Mouse (Mus musculus) erythroblast, embryonic 14.5 days (primary cell): ENCODE results near the gene Prss12. TPM values are rescaled to one million over a fixed set of nuclear protein-coding genes. Genes with fewer than 3 reads are reported as not detected.
"Not testable (repeated sequence)": the region's sequence is repeated elsewhere in the genome, so short reads cannot be mapped to it uniquely, and the experiment has no call there.

Experiments used
- H3K27me3 ChIP-seq: 2 replicates; pipeline ENCODE4 v1.6.1; 2012; ENCODE audit warnings: inconsistent platforms; ENCODE audit not compliant: control insufficient read depth
- H3K36me3 ChIP-seq: 2 replicates; pipeline ENCODE4 v1.6.1; 2012; ENCODE audit warnings: mild to moderate bottlenecking, inconsistent platforms; ENCODE audit not compliant: control insufficient read depth
- H3K4me1 ChIP-seq: 2 replicates; pipeline ENCODE4 v1.6.1; 2012; ENCODE audit warnings: inconsistent platforms; ENCODE audit not compliant: control insufficient read depth
- H3K4me3 ChIP-seq: replicated peaks from 2 replicates; pipeline ENCODE3; 2012; ENCODE audit warnings: moderate library complexity, mild to moderate bottlenecking, inconsistent platforms
- H3K9me3 ChIP-seq: 2 replicates; pipeline ENCODE4 v1.6.1; 2012; ENCODE audit warnings: low read length, inconsistent platforms, mixed read lengths; ENCODE audit not compliant: control insufficient read depth
- GATA1 ChIP-seq: IDR thresholded peaks from 2 replicates; pipeline ENCODE4 v1.6.1; 2012; ENCODE audit warnings: low read length, inconsistent platforms, mixed read lengths
- TAL1 ChIP-seq: IDR thresholded peaks from 3 replicates; pipeline ENCODE4 v1.6.1; 2012; ENCODE audit warnings: low read length, inconsistent platforms, mixed read lengths
- polyA plus RNA-seq: library from polyadenylated mRNA; stranded (reverse); fragments of >175 nt; gene quantifications from 2 replicates; pipeline ENCODE4 v1.2.3, GENCODE M21; 2012

Gene Prss12
- polyA plus RNA-seq, 1 experiment = not detected

- Histone ChIP-seq H3K4me1 (no peaks in the 10 kb centered on the region), H3K4me3 (no peak overlapping the region), H3K9me3 (no peaks in the 10 kb centered on the region), H3K36me3 (no peaks in the 10 kb centered on the region), H3K27me3 (no peaks in the 10 kb centered on the region)
- TF ChIP-seq TAL1 = no peak
- TF ChIP-seq GATA1 = no peak
These were observed 12.8 kb downstream of the Prss12 start for GRCm38 (mm10) chr3:123459492-123459891.

- Histone ChIP-seq H3K4me1 (no peaks in the 10 kb centered on the region), H3K36me3 (no peaks in the 10 kb centered on the region), H3K4me3 (no peak overlapping the region), H3K9me3 (no peaks in the 10 kb centered on the region), H3K27me3 (no peaks in the 10 kb centered on the region)
- TF ChIP-seq TAL1 = no peak
- no peak for TF ChIP-seq GATA1
These were observed 13.7 kb downstream of the Prss12 start for GRCm38 (mm10) chr3:123460436-123460835.

- Histone ChIP-seq H3K36me3 (no peaks in the 10 kb centered on the region), H3K4me3 (no peak overlapping the region), H3K27me3 (no peaks in the 10 kb centered on the region), H3K9me3 (no peaks in the 10 kb centered on the region), H3K4me1 (no peaks in the 10 kb centered on the region)
- TF ChIP-seq TAL1 (no peak), GATA1 (no peak)
These were observed 15.6 kb downstream of the Prss12 start for GRCm38 (mm10) chr3:123462264-123462663.

- Histone ChIP-seq H3K27me3 (no peaks in the 10 kb centered on the region), H3K9me3 (peaks cover 2% of the 10 kb centered on the region; the same call in 1 of the 2 replicates), H3K4me3 (no peak overlapping the region), H3K4me1 (no peaks in the 10 kb centered on the region), H3K36me3 (no peaks in the 10 kb centered on the region)
- TF ChIP-seq TAL1 (no peak), GATA1 (no peak)
These were observed 30.1 kb downstream of the Prss12 start for GRCm38 (mm10) chr3:123476833-123477232.

- H3K27me3 ChIP-seq = no peaks in the 10 kb centered on the region
- H3K4me3 ChIP-seq = no peak overlapping the region
- H3K4me1 ChIP-seq = no peaks in the 10 kb centered on the region
- H3K36me3 ChIP-seq = no peaks in the 10 kb centered on the region
- no peaks in the 10 kb centered on the region for H3K9me3 ChIP-seq
- TF ChIP-seq GATA1 (no peak), TAL1 (no peak)
These were observed 34.6 kb downstream of the Prss12 start for GRCm38 (mm10) chr3:123481266-123481665.

- TF ChIP-seq GATA1 (no peak), TAL1 (no peak)
- Histone ChIP-seq H3K4me3 (no peak overlapping the region), H3K9me3 (no peaks in the 10 kb centered on the region), H3K4me1 (no peaks in the 10 kb centered on the region), H3K36me3 (no peaks in the 10 kb centered on the region), H3K27me3 (no peaks in the 10 kb centered on the region)
These were observed 45.1 kb downstream of the Prss12 start for GRCm38 (mm10) chr3:123491814-123492213.

GRCm38 (mm10) chr3:123493163-123493562, 46.5 kb downstream of the Prss12 start:
- Histone ChIP-seq H3K4me1 (no peaks in the 10 kb centered on the region), H3K27me3 (no peaks in the 10 kb centered on the region)
- TF ChIP-seq GATA1 (no peak), TAL1 (no peak)

GRCm38 (mm10) chr3:123495088-123495487, 48.4 kb downstream of the Prss12 start:
- no peaks in the 10 kb centered on the region for H3K27me3 ChIP-seq
- H3K9me3 ChIP-seq = no peaks in the 10 kb centered on the region
- no peaks in the 10 kb centered on the region for H3K36me3 ChIP-seq
- no peak overlapping the region for H3K4me3 ChIP-seq
- TF ChIP-seq TAL1 (no peak), GATA1 (no peak)
- no peaks in the 10 kb centered on the region for H3K4me1 ChIP-seq

More at GRCm38 (mm10) chr3:123493163-123493562, 46.5 kb downstream of the Prss12 start:
- no peaks in the 10 kb centered on the region for H3K36me3 ChIP-seq
- H3K4me3 ChIP-seq = no peak overlapping the region
- H3K9me3 ChIP-seq = no peaks in the 10 kb centered on the region

GRCm38 (mm10) chr3:123498787-123499186, 52.1 kb downstream of the Prss12 start:
- H3K27me3 ChIP-seq = no peaks in the 10 kb centered on the region
- H3K36me3 ChIP-seq = no peaks in the 10 kb centered on the region
- peaks cover 2% of the 10 kb centered on the region for H3K4me1 ChIP-seq
- TF ChIP-seq GATA1 = no peak
- TF ChIP-seq TAL1 = no peak
- no peak overlapping the region for H3K4me3 ChIP-seq
- H3K9me3 ChIP-seq = no peaks in the 10 kb centered on the region

GRCm38 (mm10) chr3:123501798-123502197, 55.1 kb downstream of the Prss12 start:
- not testable (repeated sequence) for H3K4me3 ChIP-seq, H3K9me3 ChIP-seq, H3K27me3 ChIP-seq
- peaks cover 18% of the 10 kb centered on the region for H3K4me1 ChIP-seq
- H3K36me3 ChIP-seq = peaks cover 28% of the 10 kb centered on the region
